Mouse (Mus musculus): ENCODE data around the gene Lrp11.

GRCm38 (mm10) chr10:7589592-7590233, at the start of gene Lrp11:
- TF ChIP-seq CTCF (IDR thresholded peaks at IDR 0.05; ENCODE audit: low read depth) (no peak), EP300 (IDR thresholded peaks at IDR 0.05; ENCODE audit: low read depth) (no peak)

Measured in liver, embryonic 14.5 days (tissue).